Mouse (Mus musculus) hindbrain, embryonic 11.5 days (tissue): ENCODE measurements at regions not wholly inside any gene's neighbourhood (a gene's known extent, or its start where the extent isn't known, plus 50 kb on each side); places are given as distances from the start of the nearest gene placed in this dataset.

Experiments used
- ATAC-seq: fragments of 200-750 bp; cut with Nextera tagmentation; 2 replicates; pipeline ENCODE4 v1.8.0; 2017; ENCODE audit warnings: mild to moderate bottlenecking, moderate TSS enrichment, moderate library complexity; ENCODE audit not compliant: low FRiP score
- DNase-seq: peaks from one replicate; pipeline ENCODE4 v3.0.0-alpha.2; 2015; ENCODE audit warnings: low spot score
- H3K27ac ChIP-seq: fragments of 300-500 bp; sonication (generic); 2 replicates; pipeline ENCODE4 v1.5.1; 2014; ENCODE audit warnings: mild to moderate bottlenecking, low read depth, low read length
- H3K27me3 ChIP-seq: fragments of 300-500 bp; sonication (generic); 2 replicates; pipeline ENCODE4 v1.6.1; 2014; ENCODE audit warnings: mild to moderate bottlenecking, low read length, moderate library complexity, mixed read lengths; ENCODE audit not compliant: control insufficient read depth, insufficient read depth
- H3K36me3 ChIP-seq: fragments of 300-500 bp; sonication (generic); 2 replicates; pipeline ENCODE4 v1.6.1; 2014; ENCODE audit warnings: mild to moderate bottlenecking, low read length, moderate library complexity, mixed read lengths; ENCODE audit not compliant: control insufficient read depth, insufficient read depth
- H3K4me1 ChIP-seq: fragments of 300-500 bp; sonication (generic); replicated peaks from 2 replicates; pipeline ENCODE4 v1.6.1; 2014; ENCODE audit warnings: low read length, mixed read lengths; ENCODE audit not compliant: control insufficient read depth, insufficient read depth
- H3K4me2 ChIP-seq: fragments of 300-500 bp; sonication (generic); replicated peaks from 2 replicates; pipeline ENCODE4 v1.6.1; 2014; ENCODE audit warnings: mild to moderate bottlenecking, low read depth, low read length
- H3K4me3 ChIP-seq: fragments of 300-500 bp; sonication (generic); 2 replicates; pipeline ENCODE4 v1.5.1; 2014; ENCODE audit warnings: low read depth, low read length
- H3K9ac ChIP-seq: fragments of 300-500 bp; sonication (generic); 2 replicates; pipeline ENCODE4 v1.6.1; 2014; ENCODE audit warnings: low read depth, low read length
- H3K9me3 ChIP-seq: fragments of 300-500 bp; sonication (generic); 2 replicates; pipeline ENCODE4 v1.6.1; 2016; ENCODE audit warnings: low read length; ENCODE audit not compliant: control insufficient read depth
- WGBS: fragments of 180-500 bp; shearing (Covaris S2); extraction: QIAGEN DNeasy Blood & Tissue Kit; methylation state at CpG from one replicate; pipeline ENCODE4 v1.1.7; 2014; 5-methylcytosine and 5-hydroxymethylcytosine counted together

DNA sequence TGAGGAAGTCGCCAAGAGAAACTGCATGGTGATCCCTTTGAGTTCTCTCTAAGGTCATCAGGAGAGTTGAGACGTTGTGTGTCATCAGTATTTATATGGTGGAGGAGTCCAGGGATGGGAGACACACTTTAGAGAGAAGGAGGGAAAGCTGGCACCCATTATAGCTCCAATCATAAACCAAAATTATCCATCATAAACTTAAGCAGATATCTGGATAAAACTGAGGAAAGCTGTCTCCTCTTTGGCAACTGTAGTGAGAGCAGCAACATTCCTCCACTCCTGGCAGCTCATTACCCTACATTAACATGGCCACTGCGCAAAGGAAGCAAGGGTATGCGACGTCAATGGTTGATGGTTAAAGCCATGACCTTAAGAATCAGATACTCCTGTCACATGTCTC, 323.6 kb downstream of the Lmx1a start:
- H3K27ac ChIP-seq, result no peak overlapping the region
- H3K36me3 ChIP-seq, result no peaks in the 10 kb centered on the region
- ATAC-seq, result no peak
- H3K27me3 ChIP-seq, result no peaks in the 10 kb centered on the region
- H3K9me3 ChIP-seq, result no peaks in the 10 kb centered on the region
- no peak for DNase-seq
- no peak overlapping the region for H3K4me2 ChIP-seq
- WGBS, result 85% methylated on average over 5 of the region's 5 CpGs
- H3K4me1 ChIP-seq, result no peaks in the 10 kb centered on the region
- no peak overlapping the region for H3K4me3 ChIP-seq
- H3K9ac ChIP-seq, result no peak overlapping the region

DNA sequence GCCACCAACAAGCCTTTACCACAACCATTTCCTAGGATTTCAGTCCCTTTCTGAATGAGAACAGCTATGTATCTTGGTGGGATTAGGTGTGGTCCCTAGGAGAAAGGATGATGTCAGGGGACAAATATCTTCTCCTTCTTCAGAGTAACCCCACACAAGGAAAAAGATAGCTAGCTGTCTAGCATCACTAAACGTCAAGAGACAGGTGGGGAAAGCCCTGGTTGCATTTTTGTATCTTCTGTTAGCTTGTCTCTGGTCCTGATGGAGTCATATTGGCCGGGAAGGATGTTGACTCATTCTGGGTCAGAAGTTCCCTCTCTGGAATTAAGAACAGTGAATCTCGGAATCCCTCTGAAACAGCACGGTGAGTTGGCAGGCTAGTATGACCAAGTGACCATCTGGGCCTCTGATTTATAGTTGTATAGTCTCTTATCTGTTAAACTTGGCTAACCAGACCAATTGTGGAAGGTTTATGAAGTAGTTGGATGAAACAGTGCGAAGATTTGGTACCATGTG, 327.4 kb downstream of the Lmx1a start:
- no peak overlapping the region for H3K9ac ChIP-seq
- ATAC-seq (no peak), DNase-seq (no peak)
- H3K36me3 ChIP-seq, result no peaks in the 10 kb centered on the region
- no peaks in the 10 kb centered on the region for H3K9me3 ChIP-seq
- H3K27ac ChIP-seq, result no peak overlapping the region
- H3K4me2 ChIP-seq, result no peak overlapping the region
- H3K4me1 ChIP-seq, result no peaks in the 10 kb centered on the region
- no peak overlapping the region for H3K4me3 ChIP-seq
- WGBS, result 87% methylated on average over 5 of the region's 5 CpGs
- no peaks in the 10 kb centered on the region for H3K27me3 ChIP-seq

DNA sequence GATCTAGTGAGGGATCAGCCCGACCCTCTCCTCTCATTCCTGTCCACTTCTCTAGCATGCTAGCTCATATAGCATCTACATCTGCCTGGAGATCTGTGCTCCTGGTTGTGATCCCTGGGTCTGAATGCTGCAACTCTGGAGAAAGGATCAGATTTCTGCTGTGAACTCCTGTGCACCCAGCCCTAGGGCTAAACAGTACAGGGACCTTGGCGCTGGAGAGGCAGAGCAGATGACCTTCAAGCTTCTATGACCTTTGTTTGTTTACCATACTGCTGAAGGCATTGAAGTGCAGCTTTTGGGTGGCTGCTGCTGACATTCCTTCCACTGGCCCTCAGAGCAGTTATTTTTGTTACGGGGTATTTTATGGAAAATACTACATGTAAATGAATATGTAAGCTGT, 337.4 kb downstream of the Lmx1a start:
- no peak for ATAC-seq
- no peak overlapping the region for H3K4me3 ChIP-seq
- no peak overlapping the region for H3K9ac ChIP-seq
- no peak overlapping the region for H3K4me2 ChIP-seq
- no peaks in the 10 kb centered on the region for H3K27me3 ChIP-seq
- no peaks in the 10 kb centered on the region for H3K4me1 ChIP-seq
- no peak for DNase-seq
- WGBS, result 67% methylated on average over 3 of the region's 3 CpGs
- H3K9me3 ChIP-seq, result no peaks in the 10 kb centered on the region
- H3K36me3 ChIP-seq, result no peaks in the 10 kb centered on the region
- no peak overlapping the region for H3K27ac ChIP-seq

DNA sequence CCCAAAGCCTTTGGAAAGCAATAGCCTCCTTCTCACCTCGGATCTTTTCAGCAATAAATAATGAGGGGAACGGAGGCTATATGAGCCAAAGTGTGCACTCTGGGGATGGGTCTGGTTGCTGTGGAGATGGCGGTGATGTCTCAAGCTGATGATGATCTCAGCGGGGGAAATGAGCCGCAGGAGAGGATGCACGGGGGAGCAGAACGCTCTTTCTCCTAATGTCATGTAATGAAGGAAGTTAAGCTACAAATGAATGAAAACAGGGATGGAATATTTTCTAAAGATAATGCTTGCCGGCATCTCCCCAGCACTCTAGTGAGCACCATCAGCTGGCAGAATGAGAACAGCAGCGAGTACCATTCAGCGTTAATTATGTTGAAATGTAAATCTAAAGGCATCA, 355.7 kb downstream of the Lmx1a start:
- no peak for ATAC-seq
- H3K4me2 ChIP-seq, result no peak overlapping the region
- no peaks in the 10 kb centered on the region for H3K36me3 ChIP-seq
- H3K4me3 ChIP-seq, result no peak overlapping the region
- peak; percentile 38 for DNase-seq
- 45% methylated on average over 10 of the region's 10 CpGs for WGBS
- no peaks in the 10 kb centered on the region for H3K27me3 ChIP-seq
- H3K9me3 ChIP-seq, result no peaks in the 10 kb centered on the region
- no peak overlapping the region for H3K9ac ChIP-seq
- no peaks in the 10 kb centered on the region; the same call in 1 of the 2 replicates for H3K4me1 ChIP-seq
- no peak overlapping the region for H3K27ac ChIP-seq

DNA sequence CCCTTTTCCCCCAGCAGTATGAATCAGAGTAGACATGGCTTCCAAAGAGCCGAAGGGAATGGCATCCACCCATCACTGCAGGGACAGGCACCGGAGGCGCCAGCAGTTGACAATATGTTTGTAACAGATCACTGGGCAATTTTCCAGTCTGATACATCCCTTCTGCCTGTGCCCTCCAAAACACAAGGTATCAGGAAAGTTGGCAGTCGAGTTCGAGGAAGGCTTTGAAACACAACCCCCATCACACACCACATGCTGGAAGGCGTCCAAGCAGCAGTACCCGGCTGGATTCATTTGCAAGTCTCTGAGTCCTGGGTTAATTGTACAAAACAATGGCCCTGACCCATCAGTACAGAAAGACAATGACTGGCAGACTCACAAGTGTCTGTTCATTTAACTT, 357.3 kb downstream of the Lmx1a start:
- WGBS, result 57% methylated on average over 7 of the region's 7 CpGs
- no peak overlapping the region for H3K9ac ChIP-seq
- no peak for DNase-seq
- H3K9me3 ChIP-seq, result no peaks in the 10 kb centered on the region
- H3K36me3 ChIP-seq, result no peaks in the 10 kb centered on the region
- no peak overlapping the region for H3K4me2 ChIP-seq
- peak; percentile 67 for ATAC-seq
- no peaks in the 10 kb centered on the region for H3K27me3 ChIP-seq
- no peak overlapping the region; the same call in 1 of the 2 replicates for H3K27ac ChIP-seq
- no peaks in the 10 kb centered on the region; the same call in 1 of the 2 replicates for H3K4me1 ChIP-seq
- no peak overlapping the region for H3K4me3 ChIP-seq

DNA sequence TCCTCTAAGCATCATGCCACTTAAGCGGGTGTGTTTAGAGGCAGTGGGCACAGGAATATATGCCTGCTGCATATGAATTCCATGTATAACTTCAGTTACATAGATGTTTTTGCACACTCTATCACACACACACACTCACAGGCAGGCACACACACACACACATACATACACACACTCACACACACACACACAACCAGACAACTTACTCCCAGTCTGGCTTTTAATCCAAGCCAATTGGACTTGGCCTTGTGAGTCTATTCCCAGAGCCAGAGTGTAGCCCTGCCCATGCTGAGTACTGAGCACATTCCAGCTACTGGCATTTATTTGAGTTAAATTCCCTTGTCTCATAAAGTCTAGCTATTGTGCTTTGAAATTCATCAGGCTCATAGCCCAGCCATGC, 357.7 kb downstream of the Lmx1a start:
- Histone ChIP-seq H3K27me3 (no peaks in the 10 kb centered on the region), H3K9me3 (no peaks in the 10 kb centered on the region), H3K36me3 (no peaks in the 10 kb centered on the region), H3K4me1 (no peaks in the 10 kb centered on the region; the same call in 1 of the 2 replicates), H3K9ac (no peak overlapping the region), H3K27ac (no peak overlapping the region), H3K4me2 (no peak overlapping the region), H3K4me3 (no peak overlapping the region)
- 84% methylated on average over 1 of the region's 1 CpGs for WGBS
- DNase-seq (no peak), ATAC-seq (peak; percentile 48)

DNA sequence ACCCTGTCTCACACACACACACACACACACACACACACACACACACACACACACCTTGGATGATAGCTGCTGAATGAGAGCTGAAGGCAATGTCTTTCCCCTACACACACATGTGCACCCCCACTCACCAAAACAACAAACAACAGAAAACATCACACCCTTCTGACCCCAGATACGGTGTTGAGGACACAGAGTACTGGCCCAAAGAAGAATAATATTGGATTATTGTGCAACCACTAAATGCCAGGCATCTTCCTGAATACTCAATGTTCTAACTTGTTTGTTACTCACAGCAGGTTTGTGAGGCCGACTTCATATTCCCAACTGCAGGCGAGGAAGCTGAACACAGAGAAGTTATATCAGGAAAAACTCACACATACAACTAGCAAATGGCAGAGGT, 360.9 kb downstream of the Lmx1a start:
- DNase-seq, result no peak
- Histone ChIP-seq H3K27me3 (no peaks in the 10 kb centered on the region), H3K27ac (no peak overlapping the region), H3K4me3 (no peak overlapping the region), H3K4me2 (no peak overlapping the region), H3K36me3 (no peaks in the 10 kb centered on the region), H3K4me1 (no peaks in the 10 kb centered on the region), H3K9me3 (no peaks in the 10 kb centered on the region), H3K9ac (no peak overlapping the region)
- ATAC-seq, result no peak
- WGBS, result 93% methylated on average over 3 of the region's 3 CpGs

DNA sequence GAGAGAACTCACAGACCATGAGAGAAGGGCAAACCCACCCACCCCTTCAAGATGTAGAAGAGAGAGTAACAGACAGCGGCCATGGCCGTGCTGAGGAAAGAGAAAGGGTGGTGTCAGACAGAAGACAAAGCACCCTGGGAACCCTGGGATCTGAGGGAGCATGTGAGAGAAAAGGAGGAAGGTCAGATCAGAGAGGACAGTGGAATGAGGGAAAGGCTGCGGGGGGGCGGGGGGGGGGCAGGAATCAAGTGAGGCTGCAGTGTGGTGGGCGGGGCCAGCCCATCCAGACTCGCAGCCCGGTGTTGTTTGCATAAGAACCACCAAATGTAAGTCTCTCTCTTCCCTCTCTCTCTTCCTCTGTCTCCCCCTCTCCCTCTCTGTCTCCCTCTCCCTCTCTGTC, 367.4 kb downstream of the Lmx1a start:
- WGBS, result 4% methylated on average over 4 of the region's 7 CpGs
- no peak overlapping the region for H3K4me2 ChIP-seq
- no peak overlapping the region for H3K9ac ChIP-seq
- H3K4me1 ChIP-seq, result no peaks in the 10 kb centered on the region
- peak; percentile 67 for ATAC-seq
- H3K9me3 ChIP-seq, result no peaks in the 10 kb centered on the region
- no peaks in the 10 kb centered on the region for H3K36me3 ChIP-seq
- H3K4me3 ChIP-seq, result no peak overlapping the region
- peak; percentile 37 for DNase-seq
- no peaks in the 10 kb centered on the region for H3K27me3 ChIP-seq
- H3K27ac ChIP-seq, result no peak overlapping the region

DNA sequence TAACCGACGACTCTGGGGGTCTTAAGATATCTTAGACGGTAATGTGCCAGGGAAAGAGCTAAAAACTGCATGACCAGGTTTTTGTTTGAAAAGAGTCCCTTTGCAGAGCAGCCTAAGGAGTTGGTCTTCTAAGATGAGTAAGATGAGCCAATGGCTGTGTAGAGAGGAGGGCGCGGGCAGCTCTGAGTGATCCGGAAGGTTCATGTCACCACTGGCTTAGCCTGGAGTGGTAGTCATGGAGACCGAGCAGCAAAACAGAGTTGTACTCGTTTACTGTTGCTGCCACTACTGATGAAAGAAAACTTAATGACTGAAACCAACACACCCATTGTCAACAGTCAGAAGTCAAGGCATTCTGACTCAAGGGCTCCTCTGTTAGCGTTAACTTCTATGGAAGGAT, 368.4 kb downstream of the Lmx1a start:
- no peaks in the 10 kb centered on the region for H3K4me1 ChIP-seq
- no peak for DNase-seq

More for the DNA sequence above, 368.4 kb downstream of the Lmx1a start:
- no peaks in the 10 kb centered on the region for H3K27me3 ChIP-seq
- H3K4me3 ChIP-seq, result no peak overlapping the region
- WGBS, result 82% methylated on average over 9 of the region's 9 CpGs
- no peaks in the 10 kb centered on the region for H3K9me3 ChIP-seq
- no peak for ATAC-seq
- H3K9ac ChIP-seq, result no peak overlapping the region
- H3K36me3 ChIP-seq, result no peaks in the 10 kb centered on the region
- H3K4me2 ChIP-seq, result no peak overlapping the region
- H3K27ac ChIP-seq, result no peak overlapping the region
